Mouse (Mus musculus) mature B cell (primary cell): ENCODE measurements around the gene Cd164l2.

Experiments used
- in situ Hi-C: fragments of 300-500 bp; cut with MboI; formaldehyde crosslinking; loops from 2 replicates; pipeline ENCODE4 v1.14.3; 2019

Cd164l2 gene

GRCm38 (mm10) chr4:133194482-133194881 is 17.4 kb upstream of the Cd164l2 start:
- in situ Hi-C loops = no loop called here

- in situ Hi-C loops = no loop called here
These were observed 16.9 kb upstream of the Cd164l2 start for GRCm38 (mm10) chr4:133195014-133195413.

- in situ Hi-C loops = no loop called here
These were observed 15.8 kb upstream of the Cd164l2 start for GRCm38 (mm10) chr4:133196136-133196535.

- in situ Hi-C loops = no loop called here
These were observed 15.1 kb upstream of the Cd164l2 start for GRCm38 (mm10) chr4:133196852-133197251.

DNA sequence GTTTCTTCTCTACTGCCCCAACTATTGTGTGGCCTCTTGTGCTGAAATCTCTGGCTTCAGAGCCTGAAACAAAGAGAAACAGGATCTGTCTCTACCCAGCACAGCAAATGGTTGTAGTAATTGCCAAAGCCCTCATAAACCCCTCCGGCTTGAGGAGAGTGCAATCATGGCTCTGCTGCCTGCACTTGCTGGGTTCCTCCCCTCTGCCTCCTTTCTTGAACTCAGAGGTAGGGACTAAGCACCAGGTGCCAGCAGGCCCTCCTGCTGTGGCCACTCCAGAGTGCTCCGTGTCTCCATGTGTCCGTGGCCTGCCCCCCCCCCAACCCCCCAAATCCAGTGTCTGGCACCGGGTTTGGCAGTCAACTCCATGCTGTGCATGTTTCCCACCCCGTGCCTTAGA is 14.6 kb upstream of the Cd164l2 start:
- in situ Hi-C loops = no loop called here

DNA sequence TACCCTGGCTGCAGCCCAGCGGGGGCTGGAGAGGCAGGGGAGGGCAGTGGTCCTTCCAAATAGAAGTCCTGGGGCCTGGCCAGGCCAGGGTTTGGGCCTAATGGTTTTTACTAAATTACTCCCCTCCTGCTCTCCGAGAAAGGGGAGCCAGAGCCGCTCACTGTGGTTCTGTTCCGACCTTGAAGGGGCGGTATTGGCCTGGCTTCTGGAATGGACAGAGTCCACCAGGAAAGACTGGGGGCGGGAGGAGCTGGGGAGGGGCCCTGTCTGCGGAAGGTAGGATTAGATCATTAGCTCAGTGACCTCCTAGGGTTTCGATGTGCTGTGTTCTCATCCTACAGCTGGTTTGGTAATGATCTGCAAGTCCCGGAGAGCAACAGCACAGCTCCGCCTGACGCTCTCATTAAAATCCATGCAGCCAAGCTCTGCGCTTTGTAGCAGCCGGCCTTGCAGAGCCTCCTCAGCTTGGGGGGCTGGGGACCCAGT is 14.1 kb upstream of the Cd164l2 start:
- in situ Hi-C loops = no loop called here

DNA sequence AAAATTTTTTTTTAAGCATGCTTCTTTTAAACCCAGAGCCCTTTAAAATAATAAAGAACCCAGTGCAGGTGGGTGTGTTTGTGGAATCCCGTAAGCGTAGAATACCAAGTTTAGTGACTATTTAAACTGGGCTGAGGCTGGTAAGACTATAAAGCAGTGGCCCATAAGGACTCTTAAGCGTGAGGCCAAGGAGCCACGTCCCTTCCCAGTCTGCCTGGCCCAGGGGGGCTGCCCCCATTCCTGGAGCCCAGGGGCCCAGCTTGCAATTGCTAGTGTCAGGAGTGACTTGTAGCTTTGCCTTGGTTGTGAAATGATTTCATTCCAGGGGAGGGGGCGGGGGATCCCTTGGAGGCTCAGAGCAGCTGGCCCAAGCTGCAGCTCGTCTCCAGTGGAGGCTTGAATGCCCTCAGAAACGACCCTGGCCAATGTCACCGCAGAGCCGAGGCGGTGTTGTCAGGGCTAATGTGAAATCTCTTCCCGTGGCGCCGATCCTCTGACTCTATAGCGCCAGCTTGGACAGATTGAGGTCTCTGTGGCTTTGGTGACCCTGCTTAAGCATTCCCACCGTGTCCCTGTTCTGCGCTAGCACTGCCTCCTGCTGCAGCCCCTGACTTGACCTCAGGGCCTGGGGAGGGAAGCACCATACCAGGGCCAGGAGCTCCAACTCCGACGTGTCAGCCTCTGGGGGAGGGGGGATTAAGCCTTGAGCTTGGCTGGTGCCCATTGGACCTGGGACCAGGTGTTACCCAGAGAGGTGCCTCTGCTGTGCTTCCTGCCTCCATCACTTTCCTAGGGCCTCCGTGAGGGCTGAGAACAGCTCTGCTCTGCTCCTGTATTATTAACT is 13.4 kb upstream of the Cd164l2 start:
- in situ Hi-C loops = no loop called here

DNA sequence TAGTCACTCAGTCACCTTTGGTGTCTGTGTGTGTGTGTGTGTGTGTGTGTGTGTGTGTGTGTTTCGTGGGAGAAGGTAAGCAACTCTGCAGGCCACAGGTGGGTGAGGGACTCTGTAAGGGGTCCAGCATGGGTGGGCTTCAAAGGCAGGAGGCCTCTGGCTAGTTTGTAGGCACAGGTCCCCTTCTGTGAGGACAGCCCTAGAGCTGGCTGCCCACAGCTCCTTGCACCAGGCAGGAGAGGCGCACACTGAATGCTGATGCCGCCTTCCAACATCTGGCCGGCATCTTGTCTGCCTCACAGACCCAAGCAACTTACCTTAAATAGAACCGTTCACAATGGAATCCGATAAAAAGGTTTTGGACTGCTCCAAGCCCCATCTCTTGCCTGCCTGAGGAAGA is 12.2 kb upstream of the Cd164l2 start:
- in situ Hi-C loops = no loop called here

DNA sequence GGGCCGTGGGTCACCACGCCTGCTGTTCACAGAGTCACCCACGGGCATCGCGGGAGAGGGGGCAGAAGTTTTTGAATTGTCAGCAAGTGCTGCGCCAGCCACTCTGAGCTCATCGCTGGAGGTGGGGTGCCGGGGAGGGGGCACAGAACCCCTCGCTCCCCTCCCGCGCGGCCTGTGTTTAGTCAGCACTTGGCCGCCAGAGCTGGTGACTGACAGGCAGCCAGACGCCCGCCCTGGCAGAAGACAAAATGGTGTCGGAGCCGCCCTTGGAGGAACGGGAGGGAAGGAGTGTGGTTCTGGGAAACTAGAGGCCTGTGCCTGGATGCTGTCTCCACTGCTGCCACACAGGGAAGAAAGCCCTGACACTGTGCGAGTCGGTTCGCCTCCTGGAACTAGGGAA is 11.6 kb upstream of the Cd164l2 start:
- in situ Hi-C loops = no loop called here

- in situ Hi-C loops = no loop called here
These were observed 10.7 kb upstream of the Cd164l2 start for GRCm38 (mm10) chr4:133201006-133201771.

DNA sequence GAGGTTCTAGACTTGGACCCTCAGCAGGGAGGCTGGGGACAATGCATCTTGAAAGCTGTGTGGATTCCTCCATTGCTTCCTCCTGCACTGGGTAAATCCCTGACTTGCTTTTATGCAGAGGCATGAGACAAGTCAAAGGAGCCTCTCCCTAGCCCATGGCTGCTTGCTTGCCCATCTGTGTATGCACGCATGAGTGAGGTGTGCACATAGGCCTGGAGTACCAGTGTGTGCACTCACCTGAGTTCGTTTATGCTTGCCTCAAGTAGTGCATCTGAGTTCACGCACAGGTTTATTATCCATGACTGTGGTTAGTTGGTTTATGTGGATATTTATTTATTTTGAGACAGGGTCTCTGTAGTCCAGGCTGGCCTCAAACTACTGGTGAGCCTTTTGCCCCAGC is 9.7 kb upstream of the Cd164l2 start:
- in situ Hi-C loops = no loop called here

- in situ Hi-C loops = no loop called here
These were observed 8.3 kb upstream of the Cd164l2 start for GRCm38 (mm10) chr4:133203591-133203990.

- in situ Hi-C loops = no loop called here
These were observed 7.6 kb upstream of the Cd164l2 start for GRCm38 (mm10) chr4:133204379-133204778.

DNA sequence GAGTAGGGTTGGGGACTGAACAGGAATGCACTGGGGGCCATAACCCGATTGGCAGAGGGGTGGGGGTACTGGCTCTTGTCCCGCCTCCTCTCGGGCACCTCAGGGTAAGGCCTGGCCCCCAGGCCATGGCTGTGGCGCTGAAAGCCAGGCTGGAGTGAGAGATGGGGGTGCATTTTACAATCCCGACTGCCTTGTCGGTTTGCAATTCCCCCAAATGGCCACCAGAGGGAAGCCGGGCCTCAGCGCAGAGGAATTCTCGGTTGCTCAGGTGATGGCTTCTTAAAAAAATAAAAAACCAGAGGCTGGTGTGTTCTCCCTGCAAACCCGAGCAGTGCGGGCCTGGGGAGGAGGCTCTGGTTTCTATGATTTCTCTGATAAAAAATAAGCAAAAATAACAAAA is 2.6 kb upstream of the Cd164l2 start:
- in situ Hi-C loops = no loop called here

- in situ Hi-C loops = no loop called here
These were observed 1.7 kb upstream of the Cd164l2 start for GRCm38 (mm10) chr4:133210023-133210787.

DNA sequence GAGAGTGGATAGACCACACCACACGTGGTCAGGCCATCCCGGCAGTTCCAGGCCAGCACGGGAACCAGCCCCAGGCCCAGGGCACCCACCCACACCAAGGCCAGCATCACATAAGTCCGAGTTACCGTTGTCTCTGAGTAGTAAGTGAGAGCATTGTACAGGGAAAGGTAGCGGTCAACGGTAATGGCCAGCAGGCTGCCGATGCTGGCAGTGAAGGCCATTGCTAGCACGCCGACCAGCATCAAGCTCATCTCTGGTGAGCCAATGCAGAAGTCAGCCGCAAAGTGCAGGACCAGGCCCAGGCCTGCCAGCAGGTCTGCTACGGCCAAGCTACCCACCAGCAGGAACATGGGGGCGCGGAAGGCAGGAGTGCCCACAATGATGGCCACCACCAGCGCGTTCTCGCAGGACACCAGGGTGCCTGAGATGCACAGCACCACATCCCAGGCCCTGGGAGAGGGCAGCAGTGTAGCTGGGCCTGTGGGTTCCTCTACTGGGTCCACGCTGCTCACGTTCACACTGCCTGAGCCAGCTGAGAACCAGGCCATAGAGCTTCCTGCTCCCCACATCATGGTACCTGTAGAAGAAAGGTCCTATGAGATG is 1.0 kb upstream of the Cd164l2 start:
- in situ Hi-C loops = no loop called here

GRCm38 (mm10) chr4:133212562-133213267 is 784 bp downstream of the Cd164l2 start:
- in situ Hi-C loops = no loop called here

- in situ Hi-C loops = no loop called here
These were observed 1.3 kb downstream of the Cd164l2 start for GRCm38 (mm10) chr4:133213268-133213590.

DNA sequence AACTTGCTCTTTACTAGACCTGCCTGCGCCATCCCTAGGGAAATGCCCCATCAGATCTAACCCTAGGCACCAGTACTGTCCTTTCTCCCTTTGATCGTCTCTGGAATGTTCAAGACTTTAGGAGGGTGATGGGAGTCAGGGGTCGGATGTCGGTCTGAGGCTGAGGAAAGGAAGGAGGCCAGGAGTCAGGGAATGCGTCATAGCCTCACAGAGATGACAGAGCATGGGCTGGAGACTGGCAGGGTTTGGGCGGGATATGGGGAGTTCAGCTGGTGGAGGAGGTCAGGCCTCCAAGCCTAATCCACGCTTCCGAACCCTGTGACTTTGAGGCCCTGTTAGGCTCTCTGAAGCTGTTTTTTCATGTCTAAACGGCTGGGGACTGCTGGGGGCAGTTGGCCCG is 1.7 kb downstream of the Cd164l2 start:
- in situ Hi-C loops = no loop called here

- in situ Hi-C loops = loop anchor here (5.0 kb wide), 1 partner anchor 85 kb away; no protein-coding TSS in a partner anchor
These were observed 5.7 kb downstream of the Cd164l2 start for GRCm38 (mm10) chr4:133217641-133218040.

DNA sequence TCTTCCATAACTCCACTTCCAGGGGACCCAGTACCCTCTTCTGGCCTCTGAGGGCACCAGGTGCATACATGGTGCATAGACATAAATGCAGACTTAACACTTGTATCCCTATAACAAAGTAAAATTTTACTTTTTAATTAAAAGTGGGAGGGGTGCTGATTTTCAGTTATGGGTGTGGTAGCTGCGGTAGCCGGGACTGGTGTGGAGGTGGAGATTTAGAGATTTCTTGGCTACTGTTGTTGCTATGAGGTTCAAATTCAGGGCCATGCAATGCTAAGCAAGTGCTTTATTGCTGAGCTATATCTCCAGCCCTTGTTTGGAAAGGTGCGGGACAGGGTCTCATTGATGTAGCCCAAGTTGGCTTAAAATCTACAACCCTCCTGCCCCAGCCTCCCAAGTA is 6.8 kb downstream of the Cd164l2 start:
- in situ Hi-C loops = loop anchor here (5.0 kb wide), 1 partner anchor 84 kb away; no protein-coding TSS in a partner anchor
